Mouse (Mus musculus): ENCODE results near the gene Krtap5-5.
"Not testable (repeated sequence)": the region's sequence is repeated elsewhere in the genome, so short reads cannot be mapped to it uniquely, and the experiment has no call there.

- not testable (repeated sequence) for TF ChIP-seq CTCF, EP300 (IDR thresholded peaks at IDR 0.05; ENCODE audit: low read depth)
Measured at GRCm38 (mm10) chr7:142206891-142207290, 22.9 kb downstream of the Krtap5-5 start.

Data from heart, postnatal 0 days (tissue).